Mouse (Mus musculus) cerebellum, adult 18-20 months (tissue): ENCODE measurements around the gene Ppil4.

Experiments used
- DNase-seq, 2 experiments: peaks; one replicate each; pipeline ENCODE4 v3.0.0; 2021

The Ppil4 gene

GRCm38 (mm10) chr10:7825281-7825665 lies 32.6 kb downstream of the Ppil4 start:
- DNase-seq = no peak

- DNase-seq = no peak
Measured at GRCm38 (mm10) chr10:7826106-7826505, 33.4 kb downstream of the Ppil4 start.

DNA sequence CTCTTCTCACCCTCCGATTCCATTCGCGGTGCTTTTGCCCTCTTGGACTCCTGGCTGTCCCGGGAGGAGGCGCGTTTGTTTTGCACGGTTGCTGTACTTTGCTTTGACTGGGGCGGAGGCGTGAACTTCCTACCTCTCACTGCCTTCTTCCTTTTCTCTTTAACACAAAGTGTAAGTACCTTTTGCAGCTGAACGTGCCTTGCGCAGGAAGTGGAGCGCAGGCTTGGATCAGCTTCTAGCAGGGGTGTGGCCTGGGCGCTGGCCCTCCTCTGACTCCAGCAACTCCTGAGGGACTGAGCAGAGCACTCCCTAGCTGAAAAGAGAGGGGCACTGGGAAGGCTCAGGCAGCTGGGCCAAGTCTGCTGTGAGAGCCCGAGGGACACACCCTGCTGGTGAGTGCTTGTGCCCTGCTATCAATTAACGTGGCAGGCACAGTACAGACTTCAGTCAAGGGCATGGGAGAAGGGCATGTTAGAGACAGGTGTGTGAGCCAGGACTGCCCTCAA lies 39.5 kb downstream of the Ppil4 start, which contains the start of gene Zc3h12d:
Gene Zc3h12d (plus strand): TSS at position 300 of the 506 bp plus-strand sequence.
- DNase-seq = no peak

DNA sequence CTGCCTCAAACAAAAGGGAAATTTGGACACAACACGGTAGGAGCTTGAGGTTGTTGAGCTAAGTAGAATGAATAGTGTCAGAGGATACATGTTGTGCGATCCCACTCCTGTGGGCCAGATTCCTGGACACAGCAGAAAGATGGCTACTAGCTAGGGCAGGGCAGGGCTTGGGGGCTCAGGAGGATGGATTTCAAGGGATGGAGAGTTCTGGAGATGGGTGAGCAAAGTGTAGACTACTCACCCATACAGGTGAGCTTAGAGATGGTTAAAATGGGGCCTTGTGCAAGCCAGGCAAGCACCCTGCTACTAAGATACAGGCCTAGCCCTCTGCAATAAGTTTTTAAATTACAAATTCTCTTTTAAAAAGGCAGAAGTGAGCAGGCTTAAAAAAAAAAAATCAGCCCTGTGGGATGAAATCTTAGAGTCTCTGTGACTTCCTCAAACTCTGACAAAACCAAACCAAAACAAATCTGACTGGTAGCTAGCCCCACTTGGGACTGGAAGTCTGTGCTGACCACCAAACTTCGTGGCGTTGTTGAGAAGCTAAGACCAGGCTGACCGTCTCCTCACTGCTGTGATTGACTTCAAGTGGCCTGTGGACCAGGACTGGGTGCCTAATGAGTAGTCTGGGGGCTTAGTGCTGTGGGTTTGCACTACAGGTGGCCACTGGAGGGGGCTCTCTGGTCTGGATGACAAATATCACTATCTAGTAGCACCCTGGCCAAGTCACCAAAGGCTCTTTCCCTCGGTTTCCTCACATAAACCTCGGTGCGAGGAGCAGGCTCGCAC lies 40.9 kb downstream of the Ppil4 start:
- no peak for DNase-seq

DNA sequence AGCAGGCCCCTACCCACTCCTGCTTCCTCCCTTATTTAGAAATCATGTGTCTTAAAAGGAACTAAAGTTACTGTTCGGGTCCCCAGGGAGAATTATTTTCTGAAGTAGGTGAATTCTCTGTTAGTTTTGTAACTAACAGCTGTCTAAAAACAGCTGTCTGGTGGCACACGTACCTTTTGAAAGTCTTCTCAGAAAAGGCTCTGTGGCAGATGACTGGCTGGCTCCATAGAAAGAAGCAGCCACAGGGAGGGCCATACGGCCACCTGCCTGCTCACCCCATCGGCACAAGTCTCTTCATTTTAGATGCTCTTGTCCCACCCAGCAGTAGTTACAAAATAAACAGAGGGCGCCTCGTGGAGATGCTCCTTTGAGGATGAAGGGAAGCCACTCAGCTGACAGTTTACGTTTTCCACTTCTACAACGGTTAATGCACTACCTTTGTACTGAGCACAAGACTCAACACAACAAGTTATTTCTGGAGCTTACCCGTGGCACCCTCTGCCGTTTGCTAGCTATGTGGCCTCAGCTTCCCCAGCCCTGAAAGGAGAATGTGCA lies 42.1 kb downstream of the Ppil4 start:
- DNase-seq = no peak

- DNase-seq = no peak
Measured at GRCm38 (mm10) chr10:7836902-7837301, 44.2 kb downstream of the Ppil4 start.

DNA sequence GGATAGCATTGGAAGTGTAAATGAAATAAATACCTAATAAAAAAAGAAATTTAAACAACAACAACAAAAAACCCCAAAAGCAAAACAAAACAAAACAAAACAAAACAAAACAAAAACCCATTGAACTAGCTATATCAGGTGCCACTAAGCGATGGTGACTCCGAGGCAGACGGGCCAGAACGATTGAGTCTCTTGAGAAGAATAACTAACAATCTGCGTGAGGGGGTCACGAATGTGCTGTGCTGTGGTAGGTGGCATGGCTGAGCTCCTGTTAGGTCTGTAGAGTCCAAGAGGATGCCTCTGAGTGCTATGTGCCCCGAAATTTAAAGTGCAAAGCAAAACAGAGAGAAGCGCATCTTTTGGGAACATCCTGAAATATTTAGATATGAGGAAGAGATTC lies 44.8 kb downstream of the Ppil4 start:
- no peak for DNase-seq

- no peak for DNase-seq
Measured at GRCm38 (mm10) chr10:7838036-7838435, 45.3 kb downstream of the Ppil4 start.

GRCm38 (mm10) chr10:7838874-7839421 lies 46.3 kb downstream of the Ppil4 start:
- no peak for DNase-seq

- DNase-seq = peak; percentile 37 to 45
Measured at GRCm38 (mm10) chr10:7839551-7840352, 47.1 kb downstream of the Ppil4 start.

DNA sequence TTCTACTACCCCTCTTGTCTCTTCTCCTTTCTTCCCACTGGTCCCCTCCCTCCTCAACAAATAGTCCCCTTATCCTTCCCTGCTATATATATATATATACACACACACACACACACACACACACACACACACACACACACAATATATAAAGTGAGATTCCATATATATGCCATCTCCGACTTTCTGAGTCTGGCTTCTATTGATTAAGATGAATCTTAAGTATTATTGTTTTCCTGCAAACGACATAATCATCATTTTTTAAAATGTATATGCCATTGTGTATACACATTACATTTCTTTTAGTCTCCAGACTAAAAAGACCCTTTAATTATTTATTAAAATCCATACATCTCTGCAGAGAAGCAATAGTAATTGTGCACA lies 47.7 kb downstream of the Ppil4 start:
- DNase-seq = no peak

DNA sequence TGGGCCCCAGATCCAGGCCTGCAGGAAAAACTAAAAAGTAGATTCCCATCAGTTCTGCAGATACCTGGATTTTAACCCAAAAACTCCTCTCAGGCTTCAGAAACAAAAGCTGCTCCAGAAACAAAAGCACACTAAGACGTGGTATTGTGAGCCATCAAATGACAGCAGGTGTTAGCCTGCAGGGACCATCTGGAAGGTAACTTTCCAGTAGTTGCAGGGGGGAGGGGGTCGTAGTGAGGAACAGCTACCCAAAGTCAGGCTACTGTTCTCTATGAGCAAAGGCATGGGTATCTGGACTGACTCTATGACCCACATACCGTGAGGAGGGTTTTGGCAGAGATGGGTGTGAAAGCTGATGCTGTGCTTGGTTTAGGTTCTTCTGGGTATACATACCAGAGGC lies 48.1 kb downstream of the Ppil4 start:
- DNase-seq = no peak

DNA sequence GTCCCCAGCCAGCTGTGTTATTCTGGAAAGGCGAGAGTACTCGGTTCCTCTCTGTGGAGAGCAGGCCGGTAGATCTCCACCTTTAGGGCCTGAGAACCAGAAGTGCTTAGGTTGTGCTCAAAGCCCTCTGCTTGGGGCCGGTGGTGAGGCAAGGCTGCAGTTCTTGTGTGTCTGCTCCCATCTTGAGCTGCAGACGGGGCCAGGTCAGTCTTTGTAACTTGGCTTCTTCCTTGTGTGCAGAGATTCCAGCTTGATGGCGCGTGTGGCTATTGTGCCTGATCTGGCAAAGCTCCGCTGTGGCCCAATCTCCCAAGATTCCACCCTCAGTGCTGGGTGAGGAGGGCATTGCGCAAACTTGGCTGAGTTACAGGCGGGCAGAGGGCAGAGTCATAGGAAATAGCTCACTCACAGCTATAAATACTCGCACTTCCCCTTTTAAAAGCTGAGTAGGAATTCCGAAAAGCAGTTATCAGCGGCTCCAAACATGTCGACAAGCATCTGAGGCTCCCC lies 48.9 kb downstream of the Ppil4 start:
- no peak for DNase-seq

DNA sequence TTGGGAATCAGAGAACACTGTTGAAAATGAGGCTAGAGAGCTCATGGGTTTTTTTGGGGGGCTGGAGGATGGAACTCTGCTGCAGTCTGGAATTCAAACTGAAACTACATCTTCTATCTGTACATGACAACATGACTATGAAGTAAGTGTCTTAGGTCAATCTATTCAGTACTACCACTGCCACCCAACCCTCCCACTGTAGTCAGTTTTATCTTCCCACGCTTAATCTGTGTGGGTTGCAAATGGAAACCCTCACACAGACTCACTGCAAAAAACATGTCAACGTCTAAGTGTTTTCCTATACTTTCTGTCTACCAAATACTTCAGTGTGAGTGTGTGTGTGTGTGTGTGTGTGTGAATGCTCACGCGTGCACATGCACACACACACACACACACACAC lies 50.5 kb downstream of the Ppil4 start:
- DNase-seq = no peak

DNA sequence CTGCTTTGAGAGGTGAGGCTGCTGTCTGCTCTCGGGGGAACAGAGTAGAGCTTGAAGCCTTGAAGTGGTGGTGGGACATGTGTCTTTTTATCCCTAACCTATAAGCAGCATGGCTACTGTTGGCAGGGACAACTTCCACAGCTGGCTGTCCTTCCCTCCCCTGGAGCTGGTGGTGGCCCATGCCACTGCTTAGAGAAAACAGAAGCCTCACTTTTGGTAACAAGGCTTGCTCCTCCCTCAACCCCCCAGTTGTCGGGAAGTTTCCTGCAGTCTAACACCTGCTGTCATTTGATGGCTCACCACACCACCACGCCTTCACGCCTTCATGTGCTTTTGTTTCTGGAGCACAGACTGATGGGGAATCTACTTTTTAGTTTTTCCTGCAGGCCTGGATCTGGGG lies 51.5 kb downstream of the Ppil4 start:
- DNase-seq = no peak

- DNase-seq = no peak
Measured at GRCm38 (mm10) chr10:7845136-7845535, 52.4 kb downstream of the Ppil4 start.

DNA sequence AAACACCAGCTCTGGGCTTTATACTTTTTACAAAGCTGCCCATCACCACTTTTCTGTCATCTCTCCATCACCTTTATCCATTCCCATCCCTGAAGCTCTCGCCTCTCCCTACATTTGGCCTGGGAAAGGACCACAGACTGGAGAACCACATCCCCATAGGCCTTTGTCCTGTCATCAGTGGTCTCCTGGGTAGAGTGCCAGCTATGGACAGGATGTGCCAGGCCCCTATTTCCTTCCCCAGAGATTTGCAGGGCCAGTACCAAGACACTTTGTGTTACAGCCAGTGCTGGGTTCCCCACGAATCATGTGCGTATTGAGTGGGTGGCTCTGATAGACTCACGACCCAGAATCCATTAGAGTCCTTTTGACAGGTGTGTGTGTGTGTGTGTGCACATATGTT lies 53.3 kb downstream of the Ppil4 start:
- DNase-seq = no peak

- DNase-seq = no peak
Measured at GRCm38 (mm10) chr10:7847166-7847605, 54.5 kb downstream of the Ppil4 start.

- no peak for DNase-seq
Measured at GRCm38 (mm10) chr10:7851891-7852290, 59.2 kb downstream of the Ppil4 start.

DNA sequence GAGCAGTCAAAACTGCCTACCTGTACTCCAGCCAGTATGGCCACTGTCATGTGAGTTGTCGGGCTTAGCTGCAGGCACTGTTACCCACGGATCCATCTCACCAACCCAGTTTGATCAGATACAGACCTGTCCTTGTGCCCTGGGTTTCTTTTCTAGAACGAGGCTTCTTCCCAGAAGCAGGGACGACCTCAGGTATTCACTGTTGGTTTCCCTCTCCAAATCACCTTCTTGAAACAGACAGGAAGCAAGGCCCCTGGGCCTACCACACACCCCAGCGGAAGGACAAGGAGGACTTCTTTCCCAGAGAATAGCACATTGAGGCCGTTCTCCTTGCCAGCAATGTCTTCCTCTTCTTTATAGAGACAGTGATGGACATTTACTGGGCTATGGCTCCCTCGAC lies 67.8 kb downstream of the Ppil4 start:
- DNase-seq = no peak

DNA sequence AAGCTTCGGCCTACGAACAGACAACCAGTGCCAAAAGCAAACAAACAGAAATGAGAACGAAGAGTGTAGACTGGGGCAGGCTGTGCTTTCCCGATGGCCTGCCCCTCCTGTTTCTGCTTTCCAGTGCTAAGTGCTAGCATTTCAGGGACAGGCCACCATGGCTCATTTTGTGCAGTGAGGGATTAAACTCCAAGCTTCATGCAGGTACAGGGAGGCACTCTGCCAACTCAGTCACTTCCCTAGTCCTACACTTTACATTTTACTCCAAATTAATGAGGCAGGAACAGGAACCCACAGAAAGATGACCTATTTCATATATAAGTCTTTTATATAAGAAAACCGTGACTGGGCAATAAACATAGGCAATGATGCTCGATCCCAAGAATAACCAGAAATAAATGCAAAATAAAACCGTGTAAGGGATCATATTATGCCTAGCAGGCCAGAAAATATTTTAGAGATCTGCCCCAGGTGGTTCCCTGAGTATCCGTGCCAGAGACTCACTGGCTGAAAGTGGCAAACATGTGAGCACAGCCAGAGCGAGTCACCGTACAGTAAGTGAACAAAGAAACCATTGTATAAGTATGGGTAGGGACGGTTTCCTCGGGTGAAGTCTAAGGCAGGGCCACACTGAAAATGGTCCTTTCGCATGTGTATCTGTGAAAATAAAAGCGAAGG lies 68.7 kb downstream of the Ppil4 start:
- DNase-seq = no peak

- DNase-seq = no peak
Measured at GRCm38 (mm10) chr10:7861937-7862657, 69.4 kb downstream of the Ppil4 start.
